Mouse (Mus musculus) bone marrow, adult 2 months (tissue): ENCODE data around the gene 4930442H23Rik. TPM values are rescaled to one million over a fixed set of nuclear protein-coding genes. Genes with fewer than 3 reads are reported as not detected.
A peak's percentile ranks its signal among the peaks of the same experiment; 100 is the strongest.

ENCODE experiments used
- H3K27ac ChIP-seq: fragments of 200-500 bp; 2 replicates; pipeline ENCODE4 v1.5.1; 2012; ENCODE audit warnings: low read depth, mild to moderate bottlenecking, control low read depth, inconsistent platforms, low read length; ENCODE audit not compliant: control insufficient read depth, poor library complexity, insufficient read depth
- H3K4me1 ChIP-seq: fragments of 200-500 bp; 2 replicates; pipeline ENCODE4 v1.6.1; 2011; ENCODE audit warnings: low read length; ENCODE audit not compliant: control insufficient read depth, insufficient read depth
- H3K4me3 ChIP-seq: fragments of 200-500 bp; replicated peaks from 2 replicates; pipeline ENCODE3; 2011; ENCODE audit warnings: mild to moderate bottlenecking, low read depth, low read length, control low read depth; ENCODE audit not compliant: control insufficient read depth
- CTCF ChIP-seq: fragments of 200-500 bp; IDR thresholded peaks from 2 replicates; pipeline ENCODE4 v1.5.1; 2011; ENCODE audit warnings: low read length, control low read depth; ENCODE audit not compliant: control insufficient read depth, insufficient read depth
- POLR2A ChIP-seq: fragments of 200-500 bp; IDR thresholded peaks from 2 replicates; pipeline ENCODE4 v1.6.1; 2011; ENCODE audit warnings: low read depth, mild to moderate bottlenecking, control low read depth, low read length, borderline replicate concordance; ENCODE audit not compliant: control insufficient read depth
- WGBS: fragments of 180-500 bp; shearing (Covaris S2); methylation state at CpG from one replicate; pipeline ENCODE4 v1.1.7; 2018; 5-methylcytosine and 5-hydroxymethylcytosine counted together
- polyA plus RNA-seq: library from polyadenylated mRNA; stranded (reverse); fragments of >200 nt; gene quantifications from 2 replicates; pipeline ENCODE4 v1.2.4, GENCODE M21; 2011; ENCODE audit warnings: low replicate concordance; ENCODE audit not compliant: missing spikeins, insufficient read depth, insufficient read length

The 4930442H23Rik gene
- polyA plus RNA-seq, 1 experiment: not detected

GRCm38 (mm10) chr10:81140005-81140404 lies 43.6 kb downstream of the 4930442H23Rik start:
- Histone ChIP-seq H3K4me1 (peaks cover 14% of the 10 kb centered on the region), H3K4me3 (peak overlapping the region; percentile 19), H3K27ac (peak overlapping the region; percentile 44; the same call in 1 of the 2 replicates)
- WGBS: 32% methylated on average over 8 of the region's 8 CpGs
- TF ChIP-seq CTCF (no peak), POLR2A (no peak)

DNA sequence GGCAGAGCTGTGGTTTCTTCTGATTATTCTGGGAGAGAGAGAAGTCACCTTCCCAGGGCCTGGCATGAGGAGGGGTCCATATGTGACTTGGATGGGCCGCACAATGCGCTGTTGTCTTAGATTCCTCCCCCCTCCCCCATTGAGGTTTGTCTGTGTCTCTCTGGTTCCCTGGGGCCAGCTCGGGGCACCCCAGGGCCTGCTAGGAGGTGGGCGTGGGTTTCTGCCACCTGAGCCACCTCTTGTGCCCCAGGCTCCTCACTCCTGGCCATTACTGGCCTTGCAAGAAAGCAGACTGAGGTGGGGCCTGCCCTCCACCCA lies 44.2 kb downstream of the 4930442H23Rik start:
- H3K27ac ChIP-seq: peak overlapping the region; percentile 29; the same call in 1 of the 2 replicates
- WGBS: 59% methylated on average over 4 of the region's 4 CpGs
- peak overlapping the region; percentile 5 for H3K4me3 ChIP-seq
- peaks cover 14% of the 10 kb centered on the region for H3K4me1 ChIP-seq
- TF ChIP-seq CTCF (no peak), POLR2A (no peak)

- Histone ChIP-seq H3K4me1 (peaks cover 14% of the 10 kb centered on the region), H3K27ac (peak overlapping the region; percentile 29; the same call in 1 of the 2 replicates), H3K4me3 (peak overlapping the region; percentile 67)
- TF ChIP-seq POLR2A (no peak), CTCF (no peak)
- WGBS: 47% methylated on average over 11 of the region's 11 CpGs
Measured at GRCm38 (mm10) chr10:81138821-81139528, 44.7 kb downstream of the 4930442H23Rik start.

DNA sequence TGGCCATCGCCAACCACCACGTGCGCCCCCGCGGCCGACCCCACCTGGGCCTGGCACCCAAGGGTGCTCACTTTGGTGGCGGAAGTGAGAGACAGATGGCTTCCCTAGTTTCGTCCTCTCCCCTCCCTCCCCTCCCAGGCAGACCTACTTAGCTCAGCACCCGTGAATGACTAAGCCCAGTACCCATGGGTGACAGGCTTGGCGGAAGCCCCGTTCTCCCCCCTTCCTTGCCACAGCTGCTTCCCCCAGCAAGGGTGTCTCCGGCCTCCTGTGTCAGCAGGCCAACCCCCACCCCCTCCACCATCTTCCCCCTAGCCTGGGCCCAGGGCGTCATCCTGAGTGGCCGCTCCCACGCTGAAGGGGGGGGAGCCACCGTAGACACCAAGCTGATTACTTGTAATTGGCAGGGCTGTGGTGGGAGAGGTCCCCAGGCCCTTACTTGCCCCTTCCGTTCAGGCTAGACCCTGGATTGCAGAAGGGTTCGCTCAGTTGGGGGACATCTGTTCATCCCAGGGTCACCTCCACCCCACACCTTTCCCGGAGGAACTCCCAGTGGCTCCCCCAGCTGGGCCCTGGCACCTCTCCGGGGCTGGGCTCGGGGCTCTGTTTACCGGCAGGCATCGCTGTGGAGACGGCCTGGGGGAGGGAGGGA lies 45.4 kb downstream of the 4930442H23Rik start:
- H3K4me1 ChIP-seq: peaks cover 14% of the 10 kb centered on the region
- peak overlapping the region; percentile 94 for H3K27ac ChIP-seq
- H3K4me3 ChIP-seq: peak overlapping the region; percentile 67
- under 1% methylated on average over 24 of the region's 24 CpGs for WGBS
- TF ChIP-seq POLR2A (no peak), CTCF (no peak)

GRCm38 (mm10) chr10:81137252-81138130 lies 46.2 kb downstream of the 4930442H23Rik start:
- peak overlapping the region; percentile 83 for H3K4me3 ChIP-seq
- H3K4me1 ChIP-seq: peaks cover 14% of the 10 kb centered on the region
- TF ChIP-seq POLR2A: no peak
- TF ChIP-seq CTCF: no peak
- peak overlapping the region; percentile 94 for H3K27ac ChIP-seq
- under 1% methylated on average over 81 of the region's 89 CpGs for WGBS

DNA sequence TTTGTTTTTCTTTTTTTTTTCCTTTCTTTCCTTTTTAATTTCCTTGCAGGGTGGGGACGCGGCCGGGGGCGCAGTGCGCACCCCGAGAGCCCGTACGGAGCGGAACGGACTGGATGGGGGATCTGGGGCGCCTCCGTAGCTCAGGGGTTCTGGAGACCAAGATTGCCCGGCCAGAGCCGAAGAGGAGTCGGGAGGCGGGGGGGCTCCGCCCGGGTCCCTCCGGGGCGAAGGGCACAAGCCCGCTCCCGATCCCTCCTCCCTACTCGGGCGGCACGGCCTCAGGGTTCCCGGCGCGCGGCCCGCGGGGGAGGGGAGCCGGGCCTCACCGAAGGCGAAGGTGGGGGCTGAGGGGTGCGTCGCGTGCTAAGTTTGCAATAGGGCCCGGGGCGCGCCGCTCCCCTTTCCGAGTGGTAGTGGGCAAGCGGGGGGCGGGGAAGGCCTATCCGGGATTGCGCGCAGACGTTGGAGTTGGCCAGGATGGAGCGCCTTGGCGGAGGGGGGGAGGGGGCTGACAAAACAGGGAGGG lies 46.9 kb downstream of the 4930442H23Rik start:
- peaks cover 12% of the 10 kb centered on the region for H3K4me1 ChIP-seq
- WGBS: 1% methylated on average over 49 of the region's 50 CpGs

DNA sequence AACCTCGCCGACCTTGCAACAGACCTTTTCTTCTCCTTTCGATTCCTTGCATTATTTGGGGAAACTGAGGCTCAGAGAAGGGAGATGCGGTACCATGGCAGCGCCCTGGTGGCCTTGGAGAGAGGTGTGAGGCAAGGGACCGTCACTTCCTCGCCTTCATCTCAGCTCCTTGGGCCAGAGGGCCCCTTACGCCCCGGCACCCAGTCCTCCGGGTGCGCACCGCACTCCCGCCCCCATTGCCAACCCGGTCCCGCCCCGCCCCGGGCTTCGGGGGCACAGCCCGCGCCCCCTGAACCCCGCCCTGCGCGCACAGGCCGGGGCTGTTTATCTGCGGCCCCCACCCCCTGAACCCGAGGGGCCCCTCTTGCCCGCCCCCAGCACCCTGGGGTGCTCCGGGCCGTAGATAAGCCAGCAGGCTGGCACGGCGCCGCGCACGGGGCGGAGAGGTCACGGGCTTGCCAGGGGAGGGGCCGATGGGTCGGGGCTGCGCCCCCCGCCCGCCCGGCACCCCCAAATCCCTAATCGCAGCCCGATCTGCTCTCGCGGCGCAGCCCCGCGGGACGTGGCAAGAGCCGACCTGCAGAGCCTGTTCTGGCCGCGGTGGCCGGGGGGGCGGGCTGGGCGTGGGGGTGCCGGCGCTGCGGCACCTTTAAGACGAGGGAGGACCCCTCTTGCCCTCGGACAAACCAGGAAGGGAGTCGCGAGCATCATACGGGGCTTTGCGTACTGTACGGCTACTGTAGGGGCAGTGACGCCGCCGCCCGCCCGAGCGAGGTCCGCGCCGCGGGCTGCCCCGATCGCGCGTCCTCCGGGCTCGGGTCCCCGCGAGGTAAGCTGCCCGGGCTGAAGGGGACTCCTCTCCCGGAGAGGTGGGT lies 47.6 kb downstream of the 4930442H23Rik start:
- Histone ChIP-seq H3K4me3 (peak overlapping the region; percentile 83), H3K27ac (peak overlapping the region; percentile 99), H3K4me1 (peaks cover 9% of the 10 kb centered on the region)
- under 1% methylated on average over 84 of the region's 86 CpGs for WGBS
- TF ChIP-seq CTCF (no peak; the same call in 1 of the 2 replicates), POLR2A (peak; percentile 87)

More for the DNA sequence above, 46.9 kb downstream of the 4930442H23Rik start:
- TF ChIP-seq POLR2A (no peak), CTCF (no peak)
- H3K4me3 ChIP-seq: peak overlapping the region; percentile 83
- peak overlapping the region; percentile 99 for H3K27ac ChIP-seq
